Mouse (Mus musculus): ENCODE data around the gene Prl4a1.
"Not testable (repeated sequence)": the region's sequence is repeated elsewhere in the genome, so short reads cannot be mapped to it uniquely, and the experiment has no call there.

Prl4a1 gene

DNA sequence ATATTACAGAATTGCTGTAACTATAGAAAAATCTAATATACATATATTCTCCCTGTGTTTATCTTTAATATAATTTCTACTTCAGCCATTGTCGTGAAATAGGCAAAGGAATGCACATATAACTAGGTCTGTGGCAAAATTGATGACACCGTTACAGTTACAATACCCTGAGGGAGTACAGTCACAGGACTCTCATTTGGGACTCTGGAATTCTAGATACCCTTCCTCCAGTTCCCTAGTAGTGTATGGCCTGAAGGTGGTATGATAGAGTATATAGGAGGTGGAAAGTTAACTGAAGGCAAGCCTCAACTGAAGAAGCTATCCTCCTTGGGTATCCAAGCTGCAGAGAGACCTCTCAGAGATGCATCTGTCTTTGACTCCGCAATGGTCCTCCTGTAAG is at the start of gene Prl4a1:
Gene Prl4a1 (plus strand): TSS at position 301 of the 400 bp plus-strand sequence.
- no peak for DNase-seq

DNA sequence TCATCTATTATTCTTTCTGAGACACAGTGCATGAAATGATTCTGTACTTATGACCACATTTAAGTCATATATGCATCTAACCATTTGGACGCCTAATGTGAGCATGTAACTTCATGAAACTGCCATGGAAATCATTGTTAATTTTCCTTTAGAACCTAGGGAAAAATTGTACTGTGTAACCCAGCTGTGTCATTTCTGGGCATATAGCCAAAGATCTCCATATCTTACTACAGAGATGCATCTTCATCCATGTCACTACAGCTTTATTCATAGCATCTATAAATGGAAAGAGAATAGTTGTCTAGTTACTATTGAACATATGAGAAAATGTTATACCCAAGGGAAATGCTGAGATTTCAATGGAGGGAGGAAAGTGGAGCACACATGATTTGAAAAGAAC is 43.1 kb upstream of the Prl4a1 start:
- DNase-seq = no peak

DNA sequence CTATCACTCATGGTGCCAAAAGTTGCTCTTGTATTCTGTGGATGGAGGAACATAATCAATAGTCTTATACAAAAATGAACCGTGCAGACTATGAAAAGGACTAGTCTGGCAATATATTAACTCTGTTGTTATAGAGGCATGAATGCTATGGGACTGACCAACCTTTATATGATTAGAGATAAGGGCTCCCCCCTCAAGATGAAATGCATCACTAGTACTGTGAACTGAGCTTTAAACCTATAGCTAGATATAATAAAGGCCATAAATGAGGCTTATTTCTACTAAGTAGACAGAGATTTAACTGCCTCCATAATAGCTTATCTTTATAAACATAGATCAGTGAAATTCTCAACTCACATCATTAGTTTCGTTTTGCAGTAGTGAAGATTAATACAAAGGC is 41.7 kb upstream of the Prl4a1 start:
- DNase-seq = not testable (repeated sequence)

DNA sequence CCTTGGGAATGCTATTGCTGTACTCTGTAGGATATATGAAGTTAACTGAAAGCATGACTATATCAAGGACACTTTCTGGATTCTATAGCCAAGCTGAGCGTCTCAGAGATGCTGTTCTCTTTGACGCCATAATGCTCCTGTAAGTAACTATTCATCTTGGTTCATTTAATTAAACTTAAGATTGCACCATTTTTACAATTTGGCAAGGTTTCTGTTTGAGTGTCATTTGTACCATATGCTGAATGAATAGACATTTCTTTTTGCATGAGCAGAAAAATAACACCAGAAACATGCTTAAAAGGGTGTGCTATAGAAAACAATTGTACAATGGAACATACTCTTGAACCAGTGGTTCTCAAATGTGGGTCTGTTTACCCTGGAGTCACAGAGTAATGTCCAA is 38.4 kb upstream of the Prl4a1 start:
- no peak for DNase-seq

DNA sequence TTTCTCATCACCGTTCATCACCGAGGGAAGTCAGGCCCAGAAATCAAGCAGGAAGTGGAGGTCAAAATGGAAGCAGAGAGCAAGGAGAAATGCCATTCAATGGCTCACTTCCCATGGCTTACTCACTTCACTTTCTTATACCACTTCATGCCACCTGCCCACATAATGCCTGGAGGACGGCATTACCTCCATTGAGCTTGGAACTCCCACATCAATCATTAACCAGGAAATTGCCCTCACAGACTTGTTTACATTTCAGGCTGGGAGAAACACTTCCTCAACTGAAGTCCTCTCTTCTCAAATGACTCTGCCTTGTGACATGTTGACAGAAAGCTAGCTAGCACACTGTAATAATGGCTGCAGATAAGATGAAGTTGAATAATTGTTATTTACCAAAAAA is 19.5 kb upstream of the Prl4a1 start:
- DNase-seq = not testable (repeated sequence)

DNA sequence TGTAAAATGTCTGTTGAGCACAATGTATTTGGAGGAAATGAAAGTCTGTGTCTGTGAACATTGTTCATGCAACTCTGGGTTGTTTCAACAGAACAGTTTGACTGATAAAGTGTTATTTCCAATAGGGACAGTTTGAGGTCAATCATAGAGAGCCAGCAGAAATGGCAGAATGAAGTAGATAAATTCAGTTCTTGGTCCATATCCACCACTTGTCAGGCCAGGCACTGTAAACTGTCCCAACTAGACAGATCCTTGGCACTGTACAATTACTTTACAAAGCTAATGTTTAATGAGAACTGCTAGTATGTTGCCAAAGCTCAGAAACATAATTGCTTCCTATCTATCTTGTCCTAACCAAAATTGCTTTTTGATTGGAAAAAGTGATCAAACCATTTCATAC is 13.3 kb downstream of the Prl4a1 start:
- DNase-seq = no peak

DNA sequence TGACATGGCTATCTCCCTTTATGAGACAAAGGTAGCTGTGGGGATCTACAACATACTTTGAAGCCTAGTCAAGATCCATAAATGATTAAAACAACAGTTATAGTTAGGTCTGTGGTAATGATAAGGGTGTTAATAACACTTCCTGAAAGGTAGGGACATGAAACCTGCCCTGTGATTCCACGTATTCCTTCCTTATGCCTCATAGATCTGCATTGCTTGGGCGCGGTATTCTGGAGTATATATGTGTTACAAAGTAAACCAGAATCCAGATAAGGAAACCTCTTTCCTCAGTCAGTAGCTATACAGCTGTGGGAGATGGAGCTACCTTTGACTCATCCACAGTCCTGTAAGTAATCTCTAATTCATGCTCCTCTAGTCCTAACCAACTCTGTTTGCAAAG is 53.3 kb downstream of the Prl4a1 start:
- no peak for DNase-seq

Measured in embryo, embryonic 11 days (tissue).